Mouse (Mus musculus) small intestine, adult 2 months (tissue): ENCODE measurements around the gene Bcap31.
A peak's percentile ranks its signal among the peaks of the same experiment; 100 is the strongest.

Experiments
- CTCF ChIP-seq: fragments of 200-500 bp; IDR thresholded peaks from 2 replicates; pipeline ENCODE4 v1.5.1; 2012; ENCODE audit warnings: low read depth, mild to moderate bottlenecking, control low read depth, inconsistent platforms, low read length, moderate library complexity, mixed read lengths; ENCODE audit not compliant: insufficient replicate concordance, insufficient read length; ENCODE audit errors: extremely low read depth
- POLR2A ChIP-seq: fragments of 200-500 bp; IDR thresholded peaks from 2 replicates; pipeline ENCODE4 v1.6.1; 2012; ENCODE audit warnings: low read depth, mild to moderate bottlenecking, control low read depth, inconsistent platforms, low read length, moderate library complexity

DNA sequence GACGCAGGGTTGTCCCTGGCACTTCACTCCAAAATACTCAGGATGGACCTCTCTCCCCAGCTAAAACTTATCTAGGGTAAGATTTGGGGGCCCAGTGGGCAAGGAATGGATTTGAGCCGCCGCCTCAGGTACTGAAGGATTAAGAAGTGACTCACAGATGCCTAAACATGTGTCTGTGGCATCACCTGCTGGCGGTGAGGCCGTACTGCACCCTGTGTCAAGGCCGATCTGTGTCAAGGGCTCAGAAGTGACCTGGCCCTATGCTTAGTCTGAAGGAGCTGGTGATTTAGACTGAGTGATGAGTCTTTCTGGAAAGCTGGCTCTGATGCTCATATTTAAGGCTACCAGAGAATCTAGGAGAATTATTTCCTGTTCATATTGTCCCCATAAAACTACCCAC lies 61.8 kb downstream of the Bcap31 start:
- TF ChIP-seq CTCF (peak; percentile 84), POLR2A (no peak)
